Mouse (Mus musculus): ENCODE measurements around the gene Fdxr.

The Fdxr gene

GRCm38 (mm10) chr11:115242746-115243145 is 34.1 kb downstream of the Fdxr start:
- in situ Hi-C loops (cut with MboI, MseI), result no loop called here

- in situ Hi-C loops (cut with MboI, MseI), result no loop called here
Measured at GRCm38 (mm10) chr11:115241402-115241801, 35.4 kb downstream of the Fdxr start.

GRCm38 (mm10) chr11:115236570-115236969 is 40.3 kb downstream of the Fdxr start:
- in situ Hi-C loops (cut with MboI, MseI), result no loop called here

- in situ Hi-C loops (cut with MboI, MseI), result no loop called here
Measured at GRCm38 (mm10) chr11:115234320-115235044, 42.4 kb downstream of the Fdxr start.

- in situ Hi-C loops (cut with MboI, MseI), result no loop called here
Measured at GRCm38 (mm10) chr11:115233526-115234290, 43.1 kb downstream of the Fdxr start.

GRCm38 (mm10) chr11:115232889-115233288 is 44.0 kb downstream of the Fdxr start:
- in situ Hi-C loops (cut with MboI, MseI), result no loop called here

- in situ Hi-C loops (cut with MboI, MseI), result no loop called here
Measured at GRCm38 (mm10) chr11:115231924-115232323, 44.9 kb downstream of the Fdxr start.

GRCm38 (mm10) chr11:115231168-115231915 is 45.5 kb downstream of the Fdxr start:
- in situ Hi-C loops (cut with MboI, MseI), result no loop called here

GRCm38 (mm10) chr11:115229021-115229930 is 47.6 kb downstream of the Fdxr start:
- in situ Hi-C loops (cut with MboI, MseI), result no loop called here

GRCm38 (mm10) chr11:115228430-115228829 is 48.4 kb downstream of the Fdxr start:
- in situ Hi-C loops (cut with MboI, MseI), result no loop called here

- in situ Hi-C loops (cut with MboI, MseI), result no loop called here
Measured at GRCm38 (mm10) chr11:115227640-115228039, 49.2 kb downstream of the Fdxr start.

GRCm38 (mm10) chr11:115226811-115227491 is 49.9 kb downstream of the Fdxr start:
- in situ Hi-C loops (cut with MboI, MseI), result no loop called here

GRCm38 (mm10) chr11:115225301-115225700 is 51.5 kb downstream of the Fdxr start:
- in situ Hi-C loops (cut with MboI, MseI), result no loop called here

GRCm38 (mm10) chr11:115224889-115225288 is 52.0 kb downstream of the Fdxr start:
- in situ Hi-C loops (cut with MboI, MseI), result loop anchor here (5.0 kb wide), 1 partner anchor 952 kb away; no protein-coding TSS in a partner anchor

- in situ Hi-C loops (cut with MboI, MseI), result loop anchor here (5.0 kb wide), 1 partner anchor 953 kb away; no protein-coding TSS in a partner anchor
Measured at GRCm38 (mm10) chr11:115223877-115224276, 53.0 kb downstream of the Fdxr start.

GRCm38 (mm10) chr11:115223451-115223850 is 53.4 kb downstream of the Fdxr start:
- in situ Hi-C loops (cut with MboI, MseI), result loop anchor here (5.0 kb wide), 1 partner anchor 954 kb away; no protein-coding TSS in a partner anchor

- in situ Hi-C loops (cut with MboI, MseI), result loop anchor here (5.0 kb wide), 1 partner anchor 955 kb away; no protein-coding TSS in a partner anchor
Measured at GRCm38 (mm10) chr11:115222570-115222969, 54.3 kb downstream of the Fdxr start.

- in situ Hi-C loops (cut with MboI, MseI), result loop anchor here (5.0 kb wide), 1 partner anchor 955 kb away; no protein-coding TSS in a partner anchor
Measured at GRCm38 (mm10) chr11:115222077-115222476, 54.8 kb downstream of the Fdxr start.

GRCm38 (mm10) chr11:115219685-115220084 is 57.2 kb downstream of the Fdxr start:
- in situ Hi-C loops (cut with MboI, MseI), result loop anchor here (5.0 kb wide), 1 partner anchor 958 kb away; no protein-coding TSS in a partner anchor

- in situ Hi-C loops (cut with MboI, MseI), result no loop called here
Measured at GRCm38 (mm10) chr11:115219263-115219662, 57.6 kb downstream of the Fdxr start.

Measured in regulatory T cell (primary cell).